Mouse (Mus musculus): ENCODE results near the gene Plekha6. TPM values are rescaled to one million over a fixed set of nuclear protein-coding genes. Genes with fewer than 3 reads are reported as not detected.

Gene Plekha6
- polyA plus RNA-seq, 1 experiment from 2014 or later: 18.7 TPM

- WGBS: 49% methylated on average over 16 of the region's 16 CpGs
These were observed 19.3 kb downstream of the Plekha6 start for GRCm38 (mm10) chr1:133183141-133183925.

GRCm38 (mm10) chr1:133187948-133188680 lies 24.1 kb downstream of the Plekha6 start:
- Histone ChIP-seq H3K4me1 (replicated peaks) (peaks cover 22% of the 10 kb centered on the region), H3K9me3 (replicated peaks) (peaks cover 5% of the 10 kb centered on the region; the same call in 1 of the 2 replicates), H3K4me3 (no peak overlapping the region), H3K9ac (0 out of 2 replicates have a peak overlapping the region, but pooled peaks have one; percentile 2), H3K36me3 (no peaks in the 10 kb centered on the region; the same call in 1 of the 2 replicates), H3K4me2 (peak overlapping the region; percentile 9; the same call in 1 of the 2 replicates), H3K27me3 (replicated peaks) (no peaks in the 10 kb centered on the region; the same call in 1 of the 2 replicates), H3K27ac (ENCODE audit: poor library complexity, severe bottlenecking) (peak overlapping the region; percentile 51; the same call in 1 of the 2 replicates)
- peak; percentile 63; the same call in 1 of the 2 replicates for ATAC-seq (ENCODE audit: insufficient number of reproducible peaks, low FRiP score)
- WGBS: 29% methylated on average over 4 of the region's 4 CpGs

More at GRCm38 (mm10) chr1:133183141-133183925, 19.3 kb downstream of the Plekha6 start:
- H3K9ac ChIP-seq: peak overlapping the region; percentile 59
- peaks cover 32% of the 10 kb centered on the region for H3K4me1 ChIP-seq (replicated peaks)
- peak overlapping the region; percentile 75 for H3K4me2 ChIP-seq
- no peak overlapping the region for H3K27ac ChIP-seq (ENCODE audit: poor library complexity, severe bottlenecking)
- no peak for ATAC-seq (ENCODE audit: insufficient number of reproducible peaks, low FRiP score)
- H3K9me3 ChIP-seq (replicated peaks): no peaks in the 10 kb centered on the region
- peaks cover 8% of the 10 kb centered on the region; the same call in 1 of the 2 replicates for H3K27me3 ChIP-seq (replicated peaks)
- no peaks in the 10 kb centered on the region for H3K36me3 ChIP-seq
- H3K4me3 ChIP-seq: peak overlapping the region; percentile 45

GRCm38 (mm10) chr1:133188719-133189118 lies 24.7 kb downstream of the Plekha6 start:
- H3K4me2 ChIP-seq: peak overlapping the region; percentile 9; the same call in 1 of the 2 replicates
- peaks cover 5% of the 10 kb centered on the region; the same call in 1 of the 2 replicates for H3K9me3 ChIP-seq (replicated peaks)
- ATAC-seq (ENCODE audit: insufficient number of reproducible peaks, low FRiP score): no peak
- H3K27ac ChIP-seq (ENCODE audit: poor library complexity, severe bottlenecking): peak overlapping the region; percentile 51
- no peak overlapping the region for H3K4me3 ChIP-seq
- H3K9ac ChIP-seq: no peak overlapping the region
- H3K27me3 ChIP-seq (replicated peaks): no peaks in the 10 kb centered on the region; the same call in 1 of the 2 replicates
- peaks cover 18% of the 10 kb centered on the region for H3K4me1 ChIP-seq (replicated peaks)
- 48% methylated on average over 8 of the region's 8 CpGs for WGBS
- H3K36me3 ChIP-seq: no peaks in the 10 kb centered on the region; the same call in 1 of the 2 replicates

GRCm38 (mm10) chr1:133189471-133189870 lies 25.5 kb downstream of the Plekha6 start:
- Histone ChIP-seq H3K27ac (ENCODE audit: poor library complexity, severe bottlenecking) (no peak overlapping the region), H3K36me3 (no peaks in the 10 kb centered on the region; the same call in 1 of the 2 replicates)

GRCm38 (mm10) chr1:133190550-133190949 lies 26.5 kb downstream of the Plekha6 start:
- Histone ChIP-seq H3K9ac (no peak overlapping the region), H3K4me3 (no peak overlapping the region), H3K27ac (ENCODE audit: poor library complexity, severe bottlenecking) (no peak overlapping the region), H3K4me2 (no peak overlapping the region), H3K27me3 (replicated peaks) (no peaks in the 10 kb centered on the region; the same call in 1 of the 2 replicates), H3K4me1 (replicated peaks) (peaks cover 18% of the 10 kb centered on the region), H3K36me3 (no peaks in the 10 kb centered on the region; the same call in 1 of the 2 replicates), H3K9me3 (replicated peaks) (peaks cover 5% of the 10 kb centered on the region; the same call in 1 of the 2 replicates)
- ATAC-seq (ENCODE audit: insufficient number of reproducible peaks, low FRiP score): no peak
- WGBS: 82% methylated on average over 9 of the region's 9 CpGs

More at GRCm38 (mm10) chr1:133189471-133189870, 25.5 kb downstream of the Plekha6 start:
- Histone ChIP-seq H3K9ac (no peak overlapping the region), H3K4me2 (no peak overlapping the region), H3K4me1 (replicated peaks) (peaks cover 18% of the 10 kb centered on the region), H3K27me3 (replicated peaks) (no peaks in the 10 kb centered on the region), H3K4me3 (no peak overlapping the region), H3K9me3 (replicated peaks) (peaks cover 5% of the 10 kb centered on the region; the same call in 1 of the 2 replicates)
- no peak for ATAC-seq (ENCODE audit: insufficient number of reproducible peaks, low FRiP score)

- WGBS: 42% methylated on average over 6 of the region's 6 CpGs
- no peak for ATAC-seq (ENCODE audit: insufficient number of reproducible peaks, low FRiP score)
These were observed 32.2 kb downstream of the Plekha6 start for GRCm38 (mm10) chr1:133196181-133196580.

GRCm38 (mm10) chr1:133197266-133197665 lies 33.3 kb downstream of the Plekha6 start:
- no peaks in the 10 kb centered on the region; the same call in 1 of the 2 replicates for H3K27me3 ChIP-seq (replicated peaks)
- no peaks in the 10 kb centered on the region for H3K9me3 ChIP-seq (replicated peaks)
- H3K4me2 ChIP-seq: no peak overlapping the region
- no peak for ATAC-seq (ENCODE audit: insufficient number of reproducible peaks, low FRiP score)
- peaks cover 17% of the 10 kb centered on the region for H3K4me1 ChIP-seq (replicated peaks)
- H3K36me3 ChIP-seq: no peaks in the 10 kb centered on the region
- H3K27ac ChIP-seq (ENCODE audit: poor library complexity, severe bottlenecking): no peak overlapping the region
- H3K4me3 ChIP-seq: no peak overlapping the region
- WGBS: 89% methylated on average over 6 of the region's 6 CpGs
- H3K9ac ChIP-seq: no peak overlapping the region

More at GRCm38 (mm10) chr1:133196181-133196580, 32.2 kb downstream of the Plekha6 start:
- Histone ChIP-seq H3K9me3 (replicated peaks) (no peaks in the 10 kb centered on the region), H3K27ac (ENCODE audit: poor library complexity, severe bottlenecking) (no peak overlapping the region), H3K4me3 (no peak overlapping the region), H3K36me3 (no peaks in the 10 kb centered on the region), H3K4me2 (no peak overlapping the region), H3K4me1 (replicated peaks) (peaks cover 13% of the 10 kb centered on the region), H3K9ac (no peak overlapping the region), H3K27me3 (replicated peaks) (no peaks in the 10 kb centered on the region; the same call in 1 of the 2 replicates)

GRCm38 (mm10) chr1:133199706-133200105 lies 35.7 kb downstream of the Plekha6 start:
- no peak overlapping the region for H3K27ac ChIP-seq (ENCODE audit: poor library complexity, severe bottlenecking)
- no peak overlapping the region for H3K9ac ChIP-seq
- H3K36me3 ChIP-seq: no peaks in the 10 kb centered on the region
- H3K4me2 ChIP-seq: no peak overlapping the region
- H3K4me3 ChIP-seq: no peak overlapping the region
- 73% methylated on average over 7 of the region's 7 CpGs for WGBS
- no peak for ATAC-seq (ENCODE audit: insufficient number of reproducible peaks, low FRiP score)
- H3K27me3 ChIP-seq (replicated peaks): no peaks in the 10 kb centered on the region; the same call in 1 of the 2 replicates
- H3K9me3 ChIP-seq (replicated peaks): no peaks in the 10 kb centered on the region
- H3K4me1 ChIP-seq (replicated peaks): peaks cover 30% of the 10 kb centered on the region

- Histone ChIP-seq H3K36me3 (no peaks in the 10 kb centered on the region), H3K9ac (no peak overlapping the region), H3K4me3 (no peak overlapping the region), H3K4me1 (replicated peaks) (peaks cover 37% of the 10 kb centered on the region), H3K9me3 (replicated peaks) (no peaks in the 10 kb centered on the region), H3K27ac (ENCODE audit: poor library complexity, severe bottlenecking) (no peak overlapping the region), H3K4me2 (no peak overlapping the region), H3K27me3 (replicated peaks) (0 out of 2 replicates have a peak, but pooled peaks cover 4% of the 10 kb centered on the region)
- ATAC-seq (ENCODE audit: insufficient number of reproducible peaks, low FRiP score): peak; percentile 80
- WGBS: 23% methylated on average over 4 of the region's 4 CpGs
These were observed 37.5 kb downstream of the Plekha6 start for GRCm38 (mm10) chr1:133201499-133201898.

GRCm38 (mm10) chr1:133203701-133204100 lies 39.7 kb downstream of the Plekha6 start:
- H3K27me3 ChIP-seq (replicated peaks): 0 out of 2 replicates have a peak, but pooled peaks cover 4% of the 10 kb centered on the region
- H3K4me1 ChIP-seq (replicated peaks): peaks cover 37% of the 10 kb centered on the region
- H3K4me2 ChIP-seq: no peak overlapping the region
- no peak overlapping the region for H3K9ac ChIP-seq
- no peak for ATAC-seq (ENCODE audit: insufficient number of reproducible peaks, low FRiP score)
- H3K4me3 ChIP-seq: no peak overlapping the region
- no peak overlapping the region for H3K27ac ChIP-seq (ENCODE audit: poor library complexity, severe bottlenecking)
- 42% methylated on average over 2 of the region's 2 CpGs for WGBS
- H3K36me3 ChIP-seq: no peaks in the 10 kb centered on the region
- no peaks in the 10 kb centered on the region for H3K9me3 ChIP-seq (replicated peaks)

All from heart, embryonic 12.5 days (tissue).